Mouse (Mus musculus): ENCODE measurements around the gene Olfr954. TPM values are rescaled to one million over a fixed set of nuclear protein-coding genes. Genes with fewer than 3 reads are reported as not detected.

Olfr954 gene
- polyA plus RNA-seq (2014; fragmentation: Nextera tagmentation; extraction: Ambion mirVana): not detected in 2 replicates

DNA sequence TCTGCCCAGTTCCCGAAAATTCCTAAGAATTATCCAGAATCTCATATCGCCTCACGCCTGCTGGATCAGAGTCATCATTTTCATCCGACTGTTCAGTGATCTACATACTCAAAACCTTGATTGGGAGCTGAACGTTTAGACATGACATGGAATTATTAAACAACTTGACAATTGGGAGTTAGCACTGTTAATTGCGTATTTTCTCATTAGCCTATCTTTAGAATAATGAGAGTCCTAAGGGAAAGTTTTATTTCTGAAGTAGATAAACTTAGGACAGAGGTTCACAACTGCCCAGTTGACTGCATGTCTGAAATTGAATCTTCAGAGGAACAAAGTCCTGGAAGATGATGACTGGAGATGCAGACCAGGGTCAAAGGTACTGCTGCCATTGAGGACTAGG, at the start of gene Olfr954:
Olfr954 (plus strand) TSS at position 301 of the 400 bp plus-strand sequence.
- WGBS: 86% methylated on average over 6 of the region's 6 CpGs
- Histone ChIP-seq H3K4me3 (ENCODE audit: low read length) (no peak within 1 kb of the TSS), H3K4me1 (ENCODE audit: control insufficient read depth, insufficient read depth, low read length) (no peaks in the 10 kb centered on the region), H3K9me3 (ENCODE audit: control insufficient read depth, low read length) (no peaks in the 10 kb centered on the region), H3K4me2 (replicated peaks; ENCODE audit: low read depth, low read length) (no peak within 1 kb of the TSS), H3K36me3 (ENCODE audit: control insufficient read depth, insufficient read depth, low read length) (no peaks in the 10 kb centered on the region), H3K27ac (ENCODE audit: low read depth, low read length) (no peak within 1 kb of the TSS), H3K9ac (ENCODE audit: low read depth, low read length) (no peak within 1 kb of the TSS), H3K27me3 (ENCODE audit: control insufficient read depth, insufficient read depth, low read length) (no peaks in the 10 kb centered on the region)
- ATAC-seq (ENCODE audit: low FRiP score, low TSS enrichment): no peak

DNA sequence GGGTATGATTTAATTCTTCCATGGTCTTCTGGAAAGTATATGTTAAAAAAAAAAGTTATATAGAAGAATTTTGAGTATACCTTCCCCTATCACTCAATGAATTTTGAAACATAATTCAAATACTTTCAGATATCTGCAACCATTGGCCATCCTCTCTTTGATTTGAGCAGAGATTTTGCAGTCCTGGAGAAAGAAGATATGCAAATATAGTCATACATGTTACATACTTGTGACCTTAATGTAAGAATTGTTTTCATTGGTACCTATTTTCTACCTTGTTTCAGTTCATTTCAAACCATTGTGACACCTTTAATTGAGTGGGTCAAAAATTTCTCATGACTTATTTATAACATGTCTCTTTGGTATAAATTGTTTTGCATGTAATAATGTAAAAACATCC, 29.5 kb upstream of the Olfr954 start, which contains the start of gene Olfr952:
Olfr952 (minus strand) TSS at position 101 of the 400 bp plus-strand sequence.
- Histone ChIP-seq H3K4me1 (ENCODE audit: control insufficient read depth, insufficient read depth, low read length) (no peaks in the 10 kb centered on the region), H3K27me3 (ENCODE audit: control insufficient read depth, insufficient read depth, low read length) (no peaks in the 10 kb centered on the region), H3K36me3 (ENCODE audit: control insufficient read depth, insufficient read depth, low read length) (no peaks in the 10 kb centered on the region), H3K9ac (ENCODE audit: low read depth, low read length) (no peak within 1 kb of the TSS), H3K4me2 (replicated peaks; ENCODE audit: low read depth, low read length) (no peak within 1 kb of the TSS), H3K4me3 (ENCODE audit: low read length) (no peak within 1 kb of the TSS), H3K27ac (ENCODE audit: low read depth, low read length) (no peak within 1 kb of the TSS), H3K9me3 (ENCODE audit: control insufficient read depth, low read length) (no peaks in the 10 kb centered on the region)
- ATAC-seq (ENCODE audit: low FRiP score, low TSS enrichment): no peak

DNA sequence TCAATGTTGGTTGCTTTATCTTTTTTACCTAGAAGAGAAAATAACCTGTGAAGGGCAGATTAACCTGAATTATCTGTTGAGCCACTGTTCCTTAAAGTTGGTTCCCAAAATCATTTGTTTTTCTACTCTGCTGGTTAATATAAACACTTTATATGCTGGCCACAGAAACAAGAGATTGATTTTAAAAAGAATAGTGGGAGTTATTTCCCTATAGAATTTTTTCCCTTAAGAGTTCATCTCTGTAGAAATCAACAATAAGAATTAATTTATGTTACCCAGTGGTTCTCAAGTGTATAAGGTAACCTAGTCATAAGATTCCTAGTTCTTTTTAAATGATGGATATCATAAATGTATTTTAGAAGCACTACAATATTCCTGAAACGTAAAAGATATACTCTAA, 15.3 kb downstream of the Olfr954 start, which contains the start of gene Olfr955:
Olfr955 (minus strand) TSS at position 101 of the 400 bp plus-strand sequence.
- no peak for ATAC-seq (ENCODE audit: low FRiP score, low TSS enrichment)

DNA sequence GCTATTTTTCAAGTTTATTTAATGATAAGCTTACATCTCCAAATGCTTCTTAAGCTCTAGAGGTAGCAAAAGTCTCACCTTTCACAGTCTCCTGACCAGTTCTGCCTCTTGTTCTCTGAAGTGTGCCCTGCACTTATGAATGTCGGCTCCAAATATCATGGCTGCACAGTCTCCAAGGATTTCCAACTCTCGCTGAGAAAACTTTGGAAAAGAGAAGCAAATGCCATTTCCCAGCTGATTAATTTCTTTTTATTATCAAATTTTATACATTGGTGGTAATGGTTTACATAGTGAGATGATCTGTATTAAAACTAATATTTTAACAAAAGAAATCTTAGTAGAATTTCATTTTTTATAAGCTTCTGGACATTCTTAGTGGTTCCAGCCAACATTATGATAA, 37.4 kb downstream of the Olfr954 start, which contains the start of gene Olfr44:
Olfr44 (minus strand) TSS at position 101 of the 400 bp plus-strand sequence.
- WGBS: 95% methylated on average over 2 of the region's 2 CpGs
- H3K27me3 ChIP-seq (ENCODE audit: control insufficient read depth, insufficient read depth, low read length): no peaks in the 10 kb centered on the region
- H3K4me1 ChIP-seq (ENCODE audit: control insufficient read depth, insufficient read depth, low read length): no peaks in the 10 kb centered on the region
- H3K4me2 ChIP-seq (replicated peaks; ENCODE audit: low read depth, low read length): no peak within 1 kb of the TSS
- H3K4me3 ChIP-seq (ENCODE audit: low read length): no peak within 1 kb of the TSS
- ATAC-seq (ENCODE audit: low FRiP score, low TSS enrichment): no peak
- no peaks in the 10 kb centered on the region for H3K36me3 ChIP-seq (ENCODE audit: control insufficient read depth, insufficient read depth, low read length)
- H3K9ac ChIP-seq (ENCODE audit: low read depth, low read length): no peak within 1 kb of the TSS
- H3K27ac ChIP-seq (ENCODE audit: low read depth, low read length): no peak within 1 kb of the TSS
- H3K9me3 ChIP-seq (ENCODE audit: control insufficient read depth, low read length): no peaks in the 10 kb centered on the region

More for the DNA sequence above, 15.3 kb downstream of the Olfr954 start, which contains the start of gene Olfr955:
- Histone ChIP-seq H3K27me3 (ENCODE audit: control insufficient read depth, insufficient read depth, low read length) (no peaks in the 10 kb centered on the region), H3K27ac (ENCODE audit: low read depth, low read length) (no peak within 1 kb of the TSS), H3K4me3 (ENCODE audit: low read length) (no peak within 1 kb of the TSS), H3K4me1 (ENCODE audit: control insufficient read depth, insufficient read depth, low read length) (no peaks in the 10 kb centered on the region), H3K9me3 (ENCODE audit: control insufficient read depth, low read length) (no peaks in the 10 kb centered on the region), H3K36me3 (ENCODE audit: control insufficient read depth, insufficient read depth, low read length) (no peaks in the 10 kb centered on the region), H3K9ac (ENCODE audit: low read depth, low read length) (no peak within 1 kb of the TSS), H3K4me2 (replicated peaks; ENCODE audit: low read depth, low read length) (no peak within 1 kb of the TSS)
- 52% methylated on average over 1 of the region's 1 CpGs for WGBS

DNA sequence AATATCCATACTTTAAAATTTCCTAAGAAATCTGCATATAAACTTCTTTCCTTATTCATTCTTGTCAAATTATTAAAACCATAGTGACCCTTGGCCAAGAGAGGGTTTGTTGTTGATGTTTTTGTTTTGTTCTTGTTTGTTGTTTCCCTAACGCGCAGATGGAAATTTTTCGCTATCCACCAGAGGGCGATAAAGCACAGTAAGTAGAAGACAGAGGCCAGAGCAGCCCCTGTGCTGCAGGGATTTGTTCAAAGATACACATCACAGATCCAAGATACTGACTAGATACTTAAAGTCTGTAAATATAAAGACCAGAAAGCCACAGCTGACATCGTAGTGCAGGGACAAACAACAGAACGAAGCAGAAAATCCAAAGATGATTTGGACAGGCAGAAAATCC, 52.5 kb downstream of the Olfr954 start:
- H3K4me2 ChIP-seq (replicated peaks; ENCODE audit: low read depth, low read length): no peak overlapping the region
- no peaks in the 10 kb centered on the region for H3K4me1 ChIP-seq (ENCODE audit: control insufficient read depth, insufficient read depth, low read length)
- no peak overlapping the region for H3K4me3 ChIP-seq (ENCODE audit: low read length)
- 9% methylated on average over 6 of the region's 6 CpGs for WGBS
- H3K36me3 ChIP-seq (ENCODE audit: control insufficient read depth, insufficient read depth, low read length): no peaks in the 10 kb centered on the region
- no peaks in the 10 kb centered on the region for H3K27me3 ChIP-seq (ENCODE audit: control insufficient read depth, insufficient read depth, low read length)
- no peaks in the 10 kb centered on the region for H3K9me3 ChIP-seq (ENCODE audit: control insufficient read depth, low read length)
- no peak for ATAC-seq (ENCODE audit: low FRiP score, low TSS enrichment)
- H3K27ac ChIP-seq (ENCODE audit: low read depth, low read length): no peak overlapping the region
- H3K9ac ChIP-seq (ENCODE audit: low read depth, low read length): no peak overlapping the region

DNA sequence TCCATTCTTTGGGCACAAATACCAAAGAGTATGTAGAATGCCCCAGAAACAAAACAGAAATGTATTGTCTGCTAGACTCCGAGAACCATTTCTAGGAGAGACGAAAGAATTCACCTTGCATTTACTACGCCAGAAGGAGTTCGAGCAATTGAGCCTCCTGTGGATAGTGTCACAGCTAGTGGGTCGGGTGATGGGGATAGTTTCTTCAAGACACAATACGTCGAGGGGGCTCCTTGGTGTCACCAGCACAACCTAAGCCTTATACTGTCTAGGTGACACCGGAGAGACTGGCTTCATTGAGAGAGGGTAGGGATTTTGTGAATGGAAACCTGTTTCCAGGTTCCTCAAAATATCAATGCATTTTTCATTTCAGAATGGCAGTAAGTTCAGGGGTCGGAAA, 52.9 kb downstream of the Olfr954 start:
- no peak for ATAC-seq (ENCODE audit: low FRiP score, low TSS enrichment)
- Histone ChIP-seq H3K4me2 (replicated peaks; ENCODE audit: low read depth, low read length) (no peak overlapping the region), H3K9ac (ENCODE audit: low read depth, low read length) (no peak overlapping the region), H3K4me1 (ENCODE audit: control insufficient read depth, insufficient read depth, low read length) (no peaks in the 10 kb centered on the region), H3K36me3 (ENCODE audit: control insufficient read depth, insufficient read depth, low read length) (no peaks in the 10 kb centered on the region), H3K9me3 (ENCODE audit: control insufficient read depth, low read length) (no peaks in the 10 kb centered on the region), H3K27me3 (ENCODE audit: control insufficient read depth, insufficient read depth, low read length) (no peaks in the 10 kb centered on the region), H3K27ac (ENCODE audit: low read depth, low read length) (no peak overlapping the region), H3K4me3 (ENCODE audit: low read length) (no peak overlapping the region)
- 84% methylated on average over 9 of the region's 9 CpGs for WGBS

Other genes starting within 250 kb of the Olfr954 start
- not detected in 2 replicates for gene Olfr1537, start 206.7 kb upstream of the Olfr954 start, polyA plus RNA-seq (2014; fragmentation: Nextera tagmentation; extraction: Ambion mirVana)
- not detected in 2 replicates for gene Olfr945, start 179.9 kb upstream of the Olfr954 start, polyA plus RNA-seq (2014; fragmentation: Nextera tagmentation; extraction: Ambion mirVana)
- not detected in 2 replicates for gene Olfr948, start 130.7 kb upstream of the Olfr954 start, polyA plus RNA-seq (2014; fragmentation: Nextera tagmentation; extraction: Ambion mirVana)
- gene Olfr951, start 69.3 kb upstream of the Olfr954 start, polyA plus RNA-seq (2014; fragmentation: Nextera tagmentation; extraction: Ambion mirVana): not detected in 2 replicates
- gene Olfr952, start 29.6 kb upstream of the Olfr954 start, polyA plus RNA-seq (2014; fragmentation: Nextera tagmentation; extraction: Ambion mirVana): not detected in 2 replicates
- not detected in 2 replicates for gene Olfr955, start 15.2 kb downstream of the Olfr954 start, polyA plus RNA-seq (2014; fragmentation: Nextera tagmentation; extraction: Ambion mirVana)
- gene Olfr44, start 37.3 kb downstream of the Olfr954 start, polyA plus RNA-seq (2014; fragmentation: Nextera tagmentation; extraction: Ambion mirVana): not detected in 2 replicates
- gene Olfr957, start 59.1 kb downstream of the Olfr954 start, polyA plus RNA-seq (2014; fragmentation: Nextera tagmentation; extraction: Ambion mirVana): not detected in 2 replicates
- not detected in 2 replicates for gene Olfr958, start 97.4 kb downstream of the Olfr954 start, polyA plus RNA-seq (2014; fragmentation: Nextera tagmentation; extraction: Ambion mirVana)
- not detected in 2 replicates for gene Olfr959, start 118.9 kb downstream of the Olfr954 start, polyA plus RNA-seq (2014; fragmentation: Nextera tagmentation; extraction: Ambion mirVana)
- gene AW551984, start 147.7 kb downstream of the Olfr954 start, polyA plus RNA-seq (2014; fragmentation: Nextera tagmentation; extraction: Ambion mirVana): 15.0 and 19.9 TPM in 2 replicates
- not detected in 2 replicates for gene Olfr148, start 154.0 kb downstream of the Olfr954 start, polyA plus RNA-seq (2014; fragmentation: Nextera tagmentation; extraction: Ambion mirVana)
- gene Olfr960, start 164.7 kb downstream of the Olfr954 start, polyA plus RNA-seq (2014; fragmentation: Nextera tagmentation; extraction: Ambion mirVana): 0.19 TPM in 1 of 2 replicates, not detected in the other
- not detected in 2 replicates for gene Olfr961, start 188.4 kb downstream of the Olfr954 start, polyA plus RNA-seq (2014; fragmentation: Nextera tagmentation; extraction: Ambion mirVana)
- gene Olfr963, start 210.5 kb downstream of the Olfr954 start, polyA plus RNA-seq (2014; fragmentation: Nextera tagmentation; extraction: Ambion mirVana): not detected in 2 replicates

Data from kidney, embryonic 14.5 days (tissue).